Mouse (Mus musculus) adrenal gland, adult 18-20 months (tissue): Measurements from ENCODE around the gene Csnk2a2. TPM values are rescaled to one million over a fixed set of nuclear protein-coding genes. Genes with fewer than 3 reads are reported as not detected.

Source experiments
- DNase-seq, 2 experiments: peaks; one replicate each; pipeline ENCODE4 v3.0.0; 2021 to 2022; ENCODE audit warnings: low spot score in 2 of 2
- total RNA-seq, 2 experiments: library from RNA; stranded (reverse); gene quantifications; 1 replicate in 1 of 2; 2 replicates in 1 of 2; pipeline ENCODE4 v1.2.3; 2021

Gene Csnk2a2
- total RNA-seq, 2 experiments from 2014 or later: 70.3 to 88.4 TPM

- peak in 1 of 2 experiments; percentile 24 for DNase-seq
Measured at GRCm38 (mm10) chr8:95487800-95488697, 1.8 kb downstream of the Csnk2a2 start.

DNA sequence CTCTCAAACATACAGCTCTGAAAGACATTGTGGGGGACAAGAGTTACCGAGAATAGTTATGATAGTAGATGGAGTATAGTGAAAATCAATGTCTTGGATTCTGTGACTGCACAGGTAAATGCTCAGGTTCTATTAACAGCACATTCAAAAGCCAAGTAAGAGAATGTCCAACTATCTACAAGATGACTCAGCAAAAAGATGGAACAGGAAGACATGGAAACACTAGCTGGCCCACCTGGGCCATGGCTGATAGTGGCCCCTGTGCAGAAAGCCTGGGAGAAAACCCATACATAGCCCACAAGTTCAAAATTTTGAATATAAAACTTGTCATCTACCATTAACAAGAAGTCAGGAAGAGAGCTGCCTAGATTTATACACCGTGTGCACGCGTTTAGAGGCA, 19.8 kb downstream of the Csnk2a2 start:
- DNase-seq: no peak

DNA sequence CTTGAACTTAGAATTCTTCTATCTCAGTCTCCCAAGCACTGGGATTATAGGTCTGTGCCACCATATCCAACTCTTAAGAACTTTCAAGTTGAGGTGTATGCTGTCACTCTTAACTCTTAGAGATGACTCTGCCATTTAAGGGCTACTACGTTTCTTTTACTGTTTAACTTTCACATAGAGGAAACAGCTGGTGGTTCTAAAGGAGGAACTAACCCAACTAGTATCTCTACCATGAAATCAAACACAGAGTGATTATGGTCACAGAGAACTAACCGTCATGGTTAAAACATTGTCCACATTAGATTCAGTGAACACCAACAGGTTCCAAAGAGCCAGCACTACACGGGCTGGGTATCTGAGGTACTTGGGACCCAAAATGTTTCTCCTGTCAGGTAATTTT, 20.8 kb downstream of the Csnk2a2 start:
- no peak for DNase-seq

- DNase-seq: no peak
Measured at GRCm38 (mm10) chr8:95466543-95466942, 23.3 kb downstream of the Csnk2a2 start.

DNA sequence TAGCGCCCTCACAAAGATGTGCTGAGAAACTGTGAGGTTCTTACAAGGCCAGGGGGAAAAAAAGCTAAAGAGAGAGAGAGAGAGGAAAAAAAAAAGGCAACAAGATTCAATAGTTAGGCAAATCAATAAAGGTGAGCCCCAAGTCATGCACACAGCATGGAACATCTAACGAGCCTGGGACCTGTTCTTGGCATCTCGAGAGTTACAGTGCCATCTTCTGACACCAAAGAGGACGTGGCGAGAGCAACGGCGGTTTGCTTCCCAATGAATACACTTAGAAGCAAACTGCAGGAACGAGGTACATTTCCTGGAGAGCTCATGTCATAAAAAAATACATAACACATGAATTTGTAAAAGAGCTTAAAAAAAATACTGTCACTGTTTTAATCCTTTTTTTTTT, 37.3 kb downstream of the Csnk2a2 start:
- no peak for DNase-seq

DNA sequence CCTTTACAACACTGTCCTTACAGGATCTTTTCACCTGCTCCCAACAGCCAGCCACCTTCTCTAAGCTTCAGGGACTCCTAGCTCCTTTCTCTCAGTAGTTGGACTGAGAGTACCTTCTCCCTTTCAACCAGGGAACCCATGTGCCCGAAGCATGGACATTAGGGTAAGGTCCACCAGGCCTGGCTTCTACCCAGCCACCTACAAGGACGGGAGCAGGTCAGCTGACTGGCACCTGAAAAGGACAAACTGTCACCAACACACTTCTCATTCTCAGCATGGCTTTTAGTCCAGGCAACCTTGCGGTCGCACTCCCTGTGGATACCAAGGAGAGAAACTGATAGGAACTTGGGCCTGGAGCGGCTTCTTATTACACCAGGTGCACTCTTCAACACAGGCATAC, 39.6 kb downstream of the Csnk2a2 start:
- DNase-seq: no peak

GRCm38 (mm10) chr8:95447661-95448060, 42.2 kb downstream of the Csnk2a2 start:
- peak in 1 of 2 experiments; percentile 38 for DNase-seq

DNA sequence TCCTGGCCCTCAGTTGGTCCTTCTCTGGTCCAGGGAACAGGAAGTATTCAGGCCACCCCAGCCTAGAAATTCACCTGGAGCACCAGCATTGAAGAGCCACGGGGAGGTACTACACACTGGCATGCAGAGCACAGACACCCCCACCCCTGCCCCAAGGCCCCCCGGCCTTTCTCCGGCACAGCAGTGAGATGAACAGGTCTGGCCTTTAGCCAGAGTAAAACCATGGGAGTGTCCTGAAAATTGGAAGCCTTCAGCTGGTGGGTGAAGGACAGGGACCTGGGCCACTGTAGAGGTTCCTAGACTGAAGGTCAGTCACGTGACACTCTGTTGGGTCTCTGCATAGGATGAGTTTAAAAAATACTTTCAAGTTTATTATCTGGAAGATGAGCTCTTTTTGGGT, 44.8 kb downstream of the Csnk2a2 start:
- DNase-seq: no peak

DNA sequence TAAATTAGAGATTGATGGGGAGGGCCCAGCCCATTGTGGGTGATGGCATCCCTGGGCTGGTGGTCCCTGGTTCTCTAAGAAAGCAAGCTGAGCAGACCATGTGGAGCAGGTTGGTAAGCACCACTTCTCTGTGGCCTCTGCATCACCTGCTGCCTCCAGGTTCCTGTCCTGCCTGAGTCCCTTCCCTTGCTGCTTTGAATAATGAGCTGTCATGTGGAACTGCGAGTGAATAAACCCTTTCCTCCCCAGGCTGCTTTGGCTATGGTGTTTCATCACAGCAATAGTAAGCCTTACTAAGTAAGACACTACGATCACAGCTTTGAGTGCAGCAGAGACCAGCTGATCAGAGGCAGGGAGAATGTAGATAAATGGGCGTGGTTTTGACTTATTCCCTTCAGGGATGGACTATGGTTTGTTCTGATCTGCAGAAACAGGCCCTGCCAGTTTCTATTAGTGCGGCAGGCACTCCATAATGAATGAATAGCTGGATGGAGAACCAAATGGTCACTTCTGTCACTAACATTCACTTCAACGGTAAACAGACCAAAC, 48.3 kb downstream of the Csnk2a2 start:
- DNase-seq: no peak

GRCm38 (mm10) chr8:95440168-95440709, 49.6 kb downstream of the Csnk2a2 start:
- no peak for DNase-seq

GRCm38 (mm10) chr8:95439421-95439820, 50.4 kb downstream of the Csnk2a2 start:
- no peak for DNase-seq

DNA sequence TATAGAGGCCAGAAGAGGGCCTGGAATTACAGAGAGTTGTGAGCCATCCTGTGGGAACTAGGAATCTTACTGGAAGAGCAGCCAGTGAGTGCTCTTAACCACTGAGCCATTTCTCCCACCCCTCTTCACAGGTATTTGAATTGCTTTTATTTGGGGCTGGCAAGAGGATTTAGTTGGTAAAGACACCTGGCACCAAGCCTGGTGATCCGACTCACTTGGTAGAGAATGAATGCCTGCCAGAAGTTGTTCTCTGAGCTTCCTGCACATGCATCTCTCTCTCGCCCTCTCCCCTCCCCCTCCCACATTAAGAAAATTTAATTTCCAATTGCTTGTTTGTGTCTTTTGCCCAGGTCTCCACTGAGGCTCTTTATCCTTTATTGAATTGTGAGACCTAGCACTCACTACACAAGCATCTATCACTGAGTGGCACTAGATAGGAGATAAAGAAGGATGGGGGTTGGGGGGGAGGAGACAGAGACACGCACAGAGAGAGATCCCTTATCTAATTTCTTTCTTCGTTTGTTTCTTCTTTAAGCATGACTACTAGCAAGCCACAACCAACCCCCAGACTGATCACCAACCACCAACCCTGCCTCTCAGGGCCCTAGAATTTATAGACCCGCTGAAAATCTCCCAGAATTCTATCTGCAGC, 52.4 kb downstream of the Csnk2a2 start:
- DNase-seq: no peak

DNA sequence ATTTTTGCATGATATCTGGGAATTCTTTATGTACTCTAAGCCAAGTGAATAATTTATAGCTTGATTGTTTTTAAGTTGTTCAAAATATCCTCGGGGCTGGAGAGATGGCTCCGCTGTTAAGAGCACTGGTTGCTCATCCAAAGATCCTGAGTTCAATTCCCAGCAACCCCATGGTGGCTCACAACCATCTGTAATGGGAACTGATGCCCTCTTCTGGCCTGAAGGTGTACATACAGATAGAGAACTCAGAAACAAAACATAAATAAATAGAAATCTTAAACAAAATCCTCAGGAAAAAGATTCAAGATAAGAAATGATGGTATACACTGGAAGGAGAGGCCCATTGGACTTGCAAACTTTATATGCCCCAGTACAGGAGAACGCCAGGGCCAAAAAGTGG, 53.9 kb downstream of the Csnk2a2 start:
- no peak for DNase-seq

DNA sequence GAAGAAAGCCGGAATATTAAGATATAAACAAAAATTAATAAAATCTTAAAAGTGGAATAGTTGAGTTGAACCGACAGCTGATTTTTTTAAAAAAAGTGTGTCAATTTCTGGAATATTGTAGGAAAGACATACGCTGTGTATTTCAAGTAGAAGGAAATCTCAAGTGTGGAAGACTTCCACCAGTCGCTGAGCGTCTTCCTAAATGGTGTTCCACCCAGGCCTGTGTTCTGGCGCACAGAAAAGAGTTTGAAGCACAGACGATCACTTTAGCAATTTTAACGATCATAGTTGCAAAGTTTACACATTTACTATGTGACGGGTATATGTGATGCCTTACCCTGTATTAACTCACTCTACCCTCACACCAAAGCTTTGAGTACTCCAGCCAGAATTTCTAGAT, 54.4 kb downstream of the Csnk2a2 start:
- DNase-seq: no peak

DNA sequence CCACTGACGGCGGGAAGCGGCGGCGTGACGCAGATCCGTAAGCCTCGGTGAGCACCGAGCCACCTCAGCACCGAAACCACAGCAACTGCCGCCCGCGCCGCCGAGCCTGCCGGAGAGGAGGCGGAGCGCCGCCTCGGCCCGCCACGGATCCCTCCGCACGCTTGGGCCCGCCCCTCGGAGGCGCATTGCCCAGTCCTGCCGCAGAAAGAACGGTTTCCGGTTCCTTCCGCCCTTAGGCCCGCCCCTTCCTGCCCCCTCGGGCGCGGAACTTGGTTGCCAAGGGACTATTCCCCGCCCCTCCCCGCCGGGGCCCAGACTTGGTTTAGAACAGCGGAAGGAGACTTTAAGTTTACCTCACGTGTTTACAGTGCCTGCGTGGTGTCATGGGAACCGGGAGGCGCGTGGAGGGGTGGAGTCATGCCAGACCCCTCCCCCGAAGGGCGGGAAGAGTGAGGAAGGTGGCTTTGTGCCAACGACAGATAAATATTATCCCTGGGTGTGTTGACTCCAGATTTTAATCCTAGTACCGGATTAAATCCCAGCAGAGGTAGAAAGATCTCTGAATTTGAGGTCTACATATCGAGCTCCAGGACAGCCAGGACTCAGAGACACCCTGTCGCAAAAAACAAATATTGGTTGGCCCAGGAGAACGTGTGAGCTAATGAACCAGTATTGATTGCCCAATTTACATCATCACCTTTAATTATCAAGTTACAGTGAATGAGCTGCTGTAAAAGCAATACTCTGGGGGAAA, 55.0 kb downstream of the Csnk2a2 start, which contains the start of gene Cfap20:
Gene Cfap20 (minus strand): TSS at position 184 of the 754 bp plus-strand sequence.
- peak; percentile 98 for DNase-seq

- DNase-seq: no peak
Measured at GRCm38 (mm10) chr8:95434233-95434632, 55.6 kb downstream of the Csnk2a2 start.

GRCm38 (mm10) chr8:95433124-95433523, 56.7 kb downstream of the Csnk2a2 start:
- no peak for DNase-seq

- no peak for DNase-seq
Measured at GRCm38 (mm10) chr8:95432471-95432870, 57.4 kb downstream of the Csnk2a2 start.

- peak in 1 of 2 experiments; percentile 24 for DNase-seq
Measured at GRCm38 (mm10) chr8:95429945-95430344, 59.9 kb downstream of the Csnk2a2 start.

DNA sequence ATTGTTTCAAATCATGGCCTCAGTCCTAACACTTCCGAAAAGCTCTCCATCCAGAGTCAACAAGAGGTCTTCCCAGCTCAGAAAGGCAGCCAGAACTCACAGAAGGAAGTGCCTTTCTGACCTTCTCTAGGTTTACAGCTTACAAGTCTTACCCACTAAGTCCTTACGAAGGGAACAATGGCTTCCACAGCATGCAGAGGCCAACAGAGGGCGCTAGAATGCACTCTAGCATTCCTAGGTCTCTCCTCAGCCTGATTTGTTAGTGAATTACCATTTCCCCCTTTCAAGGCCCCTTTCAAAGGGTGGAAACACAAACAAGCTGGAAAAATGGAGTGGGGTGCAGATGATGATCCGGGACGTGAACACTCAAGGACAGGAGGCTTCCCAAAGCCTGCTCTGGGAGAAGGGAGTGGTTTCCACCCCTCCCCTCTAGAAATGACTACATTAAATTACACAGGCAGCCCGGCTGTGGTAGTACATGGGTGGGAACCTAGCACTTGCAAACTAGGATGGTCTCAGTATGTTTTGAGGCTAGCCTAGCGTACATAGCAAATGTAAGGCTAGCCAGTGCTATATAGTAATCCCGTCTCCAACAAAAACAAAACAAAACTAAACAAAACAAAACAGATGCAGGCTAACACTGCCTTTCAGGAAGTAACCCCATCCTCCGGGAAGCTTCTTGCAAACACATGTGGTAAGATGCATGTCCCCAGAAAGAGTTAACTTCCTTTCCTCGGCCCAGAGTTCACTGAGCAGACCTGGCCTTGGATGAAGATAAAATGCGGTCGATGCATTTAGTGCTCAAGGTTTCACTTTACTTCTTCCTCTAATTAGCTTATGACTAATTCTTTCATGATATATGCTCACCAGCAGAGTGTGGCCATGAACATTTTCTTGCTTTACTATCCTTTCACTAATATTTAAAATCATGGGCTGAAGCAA, 62.0 kb downstream of the Csnk2a2 start:
- DNase-seq: peak; percentile 67 to 70
